Mouse (Mus musculus): ENCODE measurements at regions not wholly inside any gene's neighbourhood (a gene's known extent, or its start where the extent isn't known, plus 50 kb on each side); places are given as distances from the start of the nearest gene placed in this dataset.

DNA sequence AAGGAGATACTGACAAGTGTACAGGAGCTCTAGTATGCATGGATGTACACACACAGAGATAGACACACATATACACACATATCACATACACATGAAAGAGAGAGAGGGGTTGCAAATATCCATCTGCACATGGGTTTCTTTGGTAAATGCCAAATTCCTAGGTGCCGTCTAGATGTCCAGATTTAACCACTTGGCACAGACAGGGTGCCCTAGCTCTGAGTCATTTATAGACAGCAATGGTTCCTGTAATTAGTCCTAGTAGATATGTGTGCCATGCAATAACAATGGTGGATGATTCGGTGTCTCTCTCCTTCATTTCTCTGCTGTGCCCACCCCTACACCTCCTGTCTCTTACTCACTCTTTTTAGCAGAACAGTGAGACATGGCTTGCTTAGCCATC, 389.7 kb downstream of the Cd83 start:
- no peaks in the 10 kb centered on the region for H3K4me1 ChIP-seq (ENCODE audit: insufficient read depth)
- no peak overlapping the region for H3K27ac ChIP-seq (ENCODE audit: low read depth)
- H3K4me3 ChIP-seq (ENCODE audit: low read depth, low read length): no peak overlapping the region
- H3K27me3 ChIP-seq (ENCODE audit: insufficient read depth, low read length): no peaks in the 10 kb centered on the region
- no peaks in the 10 kb centered on the region for H3K9me3 ChIP-seq (ENCODE audit: low read length)
- ATAC-seq (no peak), DNase-seq (no peak)
- no peak for TF ChIP-seq CTCF (IDR thresholded peaks at IDR 0.05; ENCODE audit: low read depth)
- no peak for TF ChIP-seq EP300 (IDR thresholded peaks at IDR 0.05; ENCODE audit: low read depth)
- H3K9ac ChIP-seq (replicated peaks): no peak overlapping the region
- 74% methylated on average over 2 of the region's 2 CpGs for WGBS (ENCODE audit: insufficient replicate concordance)
- no peaks in the 10 kb centered on the region for H3K36me3 ChIP-seq (replicated peaks; ENCODE audit: insufficient read depth, low read length)
- no peak overlapping the region for H3K4me2 ChIP-seq (ENCODE audit: low read depth, low read length)

DNA sequence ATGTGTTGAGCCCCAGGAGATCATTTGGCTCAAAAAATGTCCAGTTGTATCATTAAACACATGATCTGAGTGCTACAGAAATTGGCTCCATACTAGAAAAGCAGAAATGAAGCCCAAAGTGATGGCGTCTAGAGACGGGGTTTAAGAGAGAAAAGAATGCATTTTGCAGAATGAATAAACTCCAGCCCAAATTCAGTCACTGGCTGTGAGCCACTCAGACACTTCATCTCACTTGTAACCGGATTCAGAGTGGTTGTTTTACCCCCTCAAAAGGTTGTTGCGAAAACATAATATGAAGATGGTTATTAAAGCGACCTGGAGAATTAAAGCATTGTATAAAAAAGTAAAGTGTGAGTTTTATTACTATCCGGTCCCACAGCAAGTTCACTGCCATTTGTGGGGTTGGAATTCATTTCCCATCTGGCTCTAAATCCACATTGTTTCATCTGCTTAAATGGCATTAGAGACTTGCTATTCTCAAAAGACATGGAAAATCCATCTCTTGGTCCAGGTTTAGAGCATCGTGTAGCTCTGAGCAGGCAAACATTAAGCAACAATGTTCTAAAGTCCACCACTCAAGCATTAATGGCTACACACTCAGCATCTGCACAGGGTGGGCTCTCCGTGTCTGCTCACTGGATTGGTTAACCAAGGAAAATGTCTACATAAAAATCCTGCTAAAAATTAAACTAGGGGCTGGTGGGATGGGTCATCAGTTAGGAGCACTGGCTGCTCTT, 390.9 kb downstream of the Cd83 start:
- H3K27me3 ChIP-seq (ENCODE audit: insufficient read depth, low read length): no peaks in the 10 kb centered on the region
- H3K27ac ChIP-seq (ENCODE audit: low read depth): no peak overlapping the region
- TF ChIP-seq EP300 (IDR thresholded peaks at IDR 0.05; ENCODE audit: low read depth) (no peak), CTCF (IDR thresholded peaks at IDR 0.05; ENCODE audit: low read depth) (no peak)
- no peak overlapping the region for H3K9ac ChIP-seq (replicated peaks)
- H3K4me3 ChIP-seq (ENCODE audit: low read depth, low read length): no peak overlapping the region
- 77% methylated on average over 8 of the region's 8 CpGs for WGBS (ENCODE audit: insufficient replicate concordance)
- DNase-seq: no peak
- H3K4me1 ChIP-seq (ENCODE audit: insufficient read depth): no peaks in the 10 kb centered on the region
- H3K9me3 ChIP-seq (ENCODE audit: low read length): no peaks in the 10 kb centered on the region
- H3K4me2 ChIP-seq (ENCODE audit: low read depth, low read length): no peak overlapping the region
- no peaks in the 10 kb centered on the region for H3K36me3 ChIP-seq (replicated peaks; ENCODE audit: insufficient read depth, low read length)
- ATAC-seq: no peak

DNA sequence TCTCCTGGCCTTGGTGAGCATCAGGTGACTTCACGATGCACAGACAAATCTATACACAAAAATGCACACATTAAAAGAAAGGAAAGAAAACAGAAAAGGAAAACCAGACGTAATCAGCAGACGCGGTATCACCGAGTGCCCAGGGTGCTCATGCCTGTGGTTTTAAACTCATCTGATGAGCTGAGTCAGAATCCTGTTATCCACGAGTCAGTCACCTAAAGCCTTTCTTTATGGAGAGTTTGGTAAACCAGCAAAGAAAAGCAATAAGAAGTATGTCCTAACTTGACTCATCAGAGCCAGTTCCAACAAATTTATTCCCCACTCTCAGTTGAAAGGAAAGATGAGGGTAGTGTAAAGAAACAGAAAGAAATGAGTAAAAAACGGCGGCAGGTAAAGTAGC, 391.5 kb downstream of the Cd83 start:
- H3K9ac ChIP-seq (replicated peaks): no peak overlapping the region
- no peak for ATAC-seq
- WGBS (ENCODE audit: insufficient replicate concordance): 78% methylated on average over 8 of the region's 8 CpGs
- no peak overlapping the region for H3K4me3 ChIP-seq (ENCODE audit: low read depth, low read length)
- DNase-seq: no peak
- H3K27ac ChIP-seq (ENCODE audit: low read depth): no peak overlapping the region
- no peak overlapping the region for H3K4me2 ChIP-seq (ENCODE audit: low read depth, low read length)
- H3K4me1 ChIP-seq (ENCODE audit: insufficient read depth): no peaks in the 10 kb centered on the region
- TF ChIP-seq EP300 (IDR thresholded peaks at IDR 0.05; ENCODE audit: low read depth) (no peak), CTCF (IDR thresholded peaks at IDR 0.05; ENCODE audit: low read depth) (no peak)
- no peaks in the 10 kb centered on the region for H3K9me3 ChIP-seq (ENCODE audit: low read length)
- no peaks in the 10 kb centered on the region for H3K36me3 ChIP-seq (replicated peaks; ENCODE audit: insufficient read depth, low read length)
- no peaks in the 10 kb centered on the region for H3K27me3 ChIP-seq (ENCODE audit: insufficient read depth, low read length)

DNA sequence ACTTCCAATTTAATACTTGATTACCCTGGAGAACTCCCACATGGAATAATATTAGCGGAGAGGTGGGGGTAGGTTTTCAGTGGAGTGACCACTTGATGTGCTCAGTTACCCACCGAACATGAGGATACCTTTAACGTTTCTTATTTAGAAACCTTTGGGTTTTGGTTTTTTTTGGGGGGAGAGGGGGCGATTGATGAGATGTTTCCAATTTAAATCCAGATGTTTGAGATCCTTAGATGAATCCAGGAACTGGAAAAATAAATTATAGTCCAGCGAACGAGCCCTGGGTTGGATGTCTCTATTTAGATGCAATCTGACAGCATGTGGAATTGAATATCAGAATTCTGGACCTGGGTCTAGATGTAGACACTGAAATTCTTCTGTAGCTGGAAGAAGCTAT, 393.4 kb downstream of the Cd83 start:
- H3K27me3 ChIP-seq (ENCODE audit: insufficient read depth, low read length): no peaks in the 10 kb centered on the region
- DNase-seq: no peak
- no peaks in the 10 kb centered on the region for H3K4me1 ChIP-seq (ENCODE audit: insufficient read depth)
- H3K9me3 ChIP-seq (ENCODE audit: low read length): no peaks in the 10 kb centered on the region
- 77% methylated on average over 6 of the region's 6 CpGs for WGBS (ENCODE audit: insufficient replicate concordance)
- H3K27ac ChIP-seq (ENCODE audit: low read depth): no peak overlapping the region
- no peaks in the 10 kb centered on the region for H3K36me3 ChIP-seq (replicated peaks; ENCODE audit: insufficient read depth, low read length)
- TF ChIP-seq EP300 (IDR thresholded peaks at IDR 0.05; ENCODE audit: low read depth) (no peak), CTCF (IDR thresholded peaks at IDR 0.05; ENCODE audit: low read depth) (no peak)
- no peak for ATAC-seq
- no peak overlapping the region for H3K4me2 ChIP-seq (ENCODE audit: low read depth, low read length)
- no peak overlapping the region for H3K4me3 ChIP-seq (ENCODE audit: low read depth, low read length)
- no peak overlapping the region for H3K9ac ChIP-seq (replicated peaks)

DNA sequence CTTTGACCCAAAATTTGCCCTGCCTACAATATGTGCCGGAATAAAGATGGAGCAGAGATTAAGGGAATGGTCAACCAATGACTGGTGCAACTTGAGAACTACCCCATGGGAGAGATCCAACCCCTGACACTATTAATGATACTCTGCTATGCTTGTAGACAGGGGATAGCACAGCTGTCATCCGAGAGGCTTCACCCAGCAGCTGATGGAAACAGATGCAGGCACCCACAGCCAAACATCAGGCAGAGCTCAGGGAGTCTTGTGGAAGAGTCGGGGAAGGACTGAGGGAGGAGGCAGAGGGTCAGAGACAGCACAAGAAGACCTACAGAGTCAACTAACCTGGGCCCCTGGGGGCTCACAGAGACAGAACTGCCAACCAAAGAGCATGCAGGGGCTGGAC, 395.8 kb downstream of the Cd83 start:
- no peak overlapping the region for H3K9ac ChIP-seq (replicated peaks)
- DNase-seq: no peak
- ATAC-seq: no peak
- no peaks in the 10 kb centered on the region for H3K27me3 ChIP-seq (ENCODE audit: insufficient read depth, low read length)
- no peak overlapping the region for H3K27ac ChIP-seq (ENCODE audit: low read depth)
- no peak overlapping the region for H3K4me2 ChIP-seq (ENCODE audit: low read depth, low read length)
- H3K4me1 ChIP-seq (ENCODE audit: insufficient read depth): no peaks in the 10 kb centered on the region
- no peaks in the 10 kb centered on the region for H3K36me3 ChIP-seq (replicated peaks; ENCODE audit: insufficient read depth, low read length)
- no peak overlapping the region for H3K4me3 ChIP-seq (ENCODE audit: low read depth, low read length)
- 69% methylated on average over 3 of the region's 3 CpGs for WGBS (ENCODE audit: insufficient replicate concordance)
- H3K9me3 ChIP-seq (ENCODE audit: low read length): no peaks in the 10 kb centered on the region
- TF ChIP-seq CTCF (IDR thresholded peaks at IDR 0.05; ENCODE audit: low read depth) (no peak), EP300 (IDR thresholded peaks at IDR 0.05; ENCODE audit: low read depth) (no peak)

DNA sequence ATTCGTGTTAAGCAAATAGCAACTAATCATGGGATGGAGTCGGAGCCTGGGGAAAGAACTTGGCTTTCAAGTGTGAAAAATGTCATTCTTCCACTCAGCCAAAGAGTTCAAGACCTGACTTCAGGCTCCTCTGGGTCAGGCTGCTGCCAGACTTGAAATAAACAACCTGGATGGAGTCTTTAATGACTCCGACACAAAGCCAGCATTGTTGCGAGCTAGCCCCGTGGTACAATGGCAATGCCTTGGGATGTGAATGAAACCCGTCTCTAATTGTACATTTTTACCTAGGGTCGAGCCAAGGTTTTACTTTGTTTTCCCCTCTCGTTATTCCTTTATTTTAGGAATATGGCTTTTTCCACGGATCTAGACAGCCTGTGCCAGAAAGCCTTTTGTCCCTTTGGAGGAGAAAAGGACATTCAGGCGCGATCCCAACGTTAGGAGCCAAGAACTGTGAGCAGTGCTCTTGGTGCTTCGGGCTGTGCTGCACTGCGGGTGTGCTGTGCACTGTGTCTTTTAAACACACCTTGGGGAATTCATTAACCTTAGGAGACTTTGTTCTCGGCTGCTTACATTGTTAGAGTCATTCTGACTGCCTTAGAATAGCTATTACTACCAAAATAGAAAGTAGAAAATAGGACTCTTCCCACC, 398.1 kb downstream of the Cd83 start:
- Histone ChIP-seq H3K4me3 (ENCODE audit: low read depth, low read length) (no peak overlapping the region), H3K9me3 (ENCODE audit: low read length) (no peaks in the 10 kb centered on the region), H3K27me3 (ENCODE audit: insufficient read depth, low read length) (no peaks in the 10 kb centered on the region), H3K4me2 (ENCODE audit: low read depth, low read length) (no peak overlapping the region), H3K27ac (ENCODE audit: low read depth) (no peak overlapping the region), H3K9ac (replicated peaks) (no peak overlapping the region), H3K36me3 (replicated peaks; ENCODE audit: insufficient read depth, low read length) (no peaks in the 10 kb centered on the region), H3K4me1 (ENCODE audit: insufficient read depth) (no peaks in the 10 kb centered on the region)
- 76% methylated on average over 15 of the region's 15 CpGs for WGBS (ENCODE audit: insufficient replicate concordance)
- ATAC-seq: no peak
- TF ChIP-seq EP300 (IDR thresholded peaks at IDR 0.05; ENCODE audit: low read depth) (no peak), CTCF (IDR thresholded peaks at IDR 0.05; ENCODE audit: low read depth) (no peak)
- no peak for DNase-seq
